Mouse (Mus musculus): ENCODE measurements around the gene Toporsl. TPM values are rescaled to one million over a fixed set of nuclear protein-coding genes. Genes with fewer than 3 reads are reported as not detected.

Gene Toporsl
- polyA plus RNA-seq, 1 experiment from 2014 or later, result not detected

DNA sequence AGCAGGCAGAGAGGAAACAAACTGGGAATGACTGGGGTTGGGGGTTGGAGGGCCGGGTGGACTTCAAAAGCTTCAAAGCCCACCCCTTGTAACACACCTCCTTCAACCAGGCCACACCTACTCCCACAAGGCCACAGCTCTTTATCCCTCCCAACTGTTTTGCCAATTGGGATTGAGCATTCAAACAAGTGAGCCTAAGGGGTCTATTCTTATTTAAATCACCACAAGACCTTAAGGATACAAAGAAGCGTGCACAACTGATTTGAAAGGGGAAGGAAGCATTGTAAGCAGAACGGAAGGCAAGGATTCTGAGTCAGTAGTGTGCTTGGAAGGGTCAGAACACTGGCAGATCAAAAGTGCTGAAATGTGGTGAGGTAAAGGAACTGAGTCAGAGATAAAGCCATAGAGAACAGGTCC is 64.6 kb downstream of the Toporsl start:
- H3K4me3 ChIP-seq (replicated peaks), result no peak overlapping the region
- H3K9ac ChIP-seq (replicated peaks), result no peak overlapping the region
- 8% methylated on average over 3 of the region's 3 CpGs for WGBS
- ATAC-seq (ENCODE audit: low FRiP score), result no peak
- no peak overlapping the region for H3K27ac ChIP-seq (replicated peaks)
- no peaks in the 10 kb centered on the region for H3K36me3 ChIP-seq
- no peaks in the 10 kb centered on the region for H3K9me3 ChIP-seq (replicated peaks)
- no peaks in the 10 kb centered on the region for H3K4me1 ChIP-seq
- no peak overlapping the region for H3K4me2 ChIP-seq
- H3K27me3 ChIP-seq (replicated peaks), result no peaks in the 10 kb centered on the region

DNA sequence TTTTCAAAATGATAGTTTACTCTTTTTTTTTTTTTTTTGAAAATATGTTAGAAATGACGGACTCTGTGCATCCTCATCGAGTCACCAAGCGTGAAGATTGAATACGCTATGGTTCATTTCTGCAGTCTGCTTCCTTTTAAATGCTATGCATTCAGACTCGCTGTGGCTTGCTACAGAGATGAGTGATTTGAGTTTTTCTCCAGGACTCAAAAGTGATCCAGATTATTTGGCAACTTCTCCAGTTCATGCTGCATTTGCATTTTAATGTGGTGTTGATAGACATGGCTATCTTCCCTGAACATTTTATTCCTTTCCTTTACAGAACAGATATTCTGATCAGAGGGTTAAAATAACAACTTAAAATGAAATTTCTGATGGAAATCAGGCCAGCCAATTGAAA is 65.2 kb downstream of the Toporsl start:
- no peaks in the 10 kb centered on the region for H3K9me3 ChIP-seq (replicated peaks)
- no peak overlapping the region for H3K9ac ChIP-seq (replicated peaks)
- no peak overlapping the region for H3K4me3 ChIP-seq (replicated peaks)
- no peaks in the 10 kb centered on the region for H3K36me3 ChIP-seq
- H3K4me1 ChIP-seq, result no peaks in the 10 kb centered on the region
- ATAC-seq (ENCODE audit: low FRiP score), result no peak
- no peak overlapping the region for H3K27ac ChIP-seq (replicated peaks)
- H3K27me3 ChIP-seq (replicated peaks), result no peaks in the 10 kb centered on the region
- H3K4me2 ChIP-seq, result no peak overlapping the region
- 43% methylated on average over 5 of the region's 5 CpGs for WGBS

Other genes with a start within 250 kb of the Toporsl start
- gene Smc2, start 157.0 kb upstream of the Toporsl start, polyA plus RNA-seq (2015; fragmentation: Nextera tagmentation; extraction: Ambion mirVana), result 39.5 and 69.1 TPM in 2 replicates
- 2.6 TPM in 1 of 2 replicates, not detected in the other for gene Vma21-ps, start 99.0 kb upstream of the Toporsl start, polyA plus RNA-seq (2015; fragmentation: Nextera tagmentation; extraction: Ambion mirVana)
- 0.08 TPM in 1 of 2 replicates, not detected in the other for gene Olfr275, start 218.3 kb downstream of the Toporsl start, polyA plus RNA-seq (2015; fragmentation: Nextera tagmentation; extraction: Ambion mirVana)

Data from neural tube, embryonic 15.5 days (tissue).